Mouse (Mus musculus) lung, adult 2 months (tissue): ENCODE measurements around the gene Socs7.

Experiments
- CTCF ChIP-seq: fragments of 200-500 bp; IDR thresholded peaks from 2 replicates; pipeline ENCODE4 v1.5.1; 2011; ENCODE audit warnings: mild to moderate bottlenecking, low read length, control low read depth; ENCODE audit not compliant: insufficient read depth
- POLR2A ChIP-seq: fragments of 200-500 bp; IDR thresholded peaks from 2 replicates; pipeline ENCODE4 v1.6.1; 2011; ENCODE audit warnings: low read depth, mild to moderate bottlenecking, control low read depth, low read length, borderline replicate concordance; ENCODE audit errors: extremely low read depth

DNA sequence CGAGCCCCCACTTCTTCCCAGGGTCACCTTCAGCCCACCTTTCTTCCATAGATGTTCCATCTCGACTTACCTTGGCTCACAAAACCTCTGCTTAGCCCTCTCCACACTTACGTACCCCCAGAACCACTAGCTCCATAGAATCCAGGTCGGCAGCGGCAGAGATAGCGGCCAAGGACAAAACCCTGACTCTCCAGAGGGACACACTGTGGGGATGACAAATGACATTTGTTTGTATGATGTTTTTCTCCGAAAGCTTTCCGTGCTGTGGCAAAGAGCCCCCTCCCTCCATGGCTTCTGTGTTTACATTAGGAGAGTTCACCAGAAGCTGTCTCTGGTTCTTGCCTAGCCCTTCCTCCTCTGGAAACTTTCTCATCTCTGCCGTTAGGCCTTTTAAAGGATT, 15.1 kb upstream of the Socs7 start:
- TF ChIP-seq CTCF (no peak), POLR2A (no peak)
